Mouse (Mus musculus) bone marrow, adult 2 months (tissue): Measurements from ENCODE around the gene Gpr35. TPM values are rescaled to one million over a fixed set of nuclear protein-coding genes. Genes with fewer than 3 reads are reported as not detected.
"Not testable (repeated sequence)": the region's sequence is repeated elsewhere in the genome, so short reads cannot be mapped to it uniquely, and the experiment has no call there.

Source experiments
- H3K27ac ChIP-seq: fragments of 200-500 bp; 2 replicates; pipeline ENCODE4 v1.5.1; 2012; ENCODE audit warnings: low read depth, mild to moderate bottlenecking, control low read depth, inconsistent platforms, low read length; ENCODE audit not compliant: control insufficient read depth, poor library complexity, insufficient read depth
- H3K4me1 ChIP-seq: fragments of 200-500 bp; 2 replicates; pipeline ENCODE4 v1.6.1; 2011; ENCODE audit warnings: low read length; ENCODE audit not compliant: control insufficient read depth, insufficient read depth
- H3K4me3 ChIP-seq: fragments of 200-500 bp; replicated peaks from 2 replicates; pipeline ENCODE3; 2011; ENCODE audit warnings: mild to moderate bottlenecking, low read depth, low read length, control low read depth; ENCODE audit not compliant: control insufficient read depth
- CTCF ChIP-seq: fragments of 200-500 bp; IDR thresholded peaks from 2 replicates; pipeline ENCODE4 v1.5.1; 2011; ENCODE audit warnings: low read length, control low read depth; ENCODE audit not compliant: control insufficient read depth, insufficient read depth
- POLR2A ChIP-seq: fragments of 200-500 bp; IDR thresholded peaks from 2 replicates; pipeline ENCODE4 v1.6.1; 2011; ENCODE audit warnings: low read depth, mild to moderate bottlenecking, control low read depth, low read length, borderline replicate concordance; ENCODE audit not compliant: control insufficient read depth
- WGBS: fragments of 180-500 bp; shearing (Covaris S2); methylation state at CpG from one replicate; pipeline ENCODE4 v1.1.7; 2018; 5-methylcytosine and 5-hydroxymethylcytosine counted together
- polyA plus RNA-seq: library from polyadenylated mRNA; stranded (reverse); fragments of >200 nt; gene quantifications from 2 replicates; pipeline ENCODE4 v1.2.4, GENCODE M21; 2011; ENCODE audit warnings: low replicate concordance; ENCODE audit not compliant: missing spikeins, insufficient read depth, insufficient read length

Gpr35 gene
- polyA plus RNA-seq, 1 experiment, result 5.0 TPM

DNA sequence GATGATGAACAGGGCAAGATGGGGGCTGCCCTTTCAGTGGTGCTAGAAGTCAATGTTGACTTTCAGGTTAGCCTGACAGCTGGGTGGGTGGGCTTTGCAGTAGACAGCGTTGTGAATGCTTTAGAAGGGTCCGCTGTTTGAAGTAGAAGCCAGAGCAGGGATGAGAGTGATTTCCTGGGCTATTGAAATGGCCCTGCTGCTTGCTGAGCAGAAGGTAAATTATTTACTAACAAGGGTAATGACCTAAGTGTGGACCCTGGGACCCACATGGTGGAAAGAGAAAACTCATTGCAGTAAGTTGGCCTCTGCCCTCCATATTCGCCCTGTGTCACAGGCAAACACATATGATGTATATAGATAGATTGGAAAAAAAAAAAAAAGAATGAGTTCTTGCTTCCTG lies 14.2 kb upstream of the Gpr35 start:
- Histone ChIP-seq H3K4me3 (no peak overlapping the region), H3K27ac (no peak overlapping the region), H3K4me1 (peaks cover 3% of the 10 kb centered on the region; the same call in 1 of the 2 replicates)
- TF ChIP-seq CTCF, result no peak
- no peak for TF ChIP-seq POLR2A
- WGBS, result 86% methylated on average over 3 of the region's 3 CpGs

DNA sequence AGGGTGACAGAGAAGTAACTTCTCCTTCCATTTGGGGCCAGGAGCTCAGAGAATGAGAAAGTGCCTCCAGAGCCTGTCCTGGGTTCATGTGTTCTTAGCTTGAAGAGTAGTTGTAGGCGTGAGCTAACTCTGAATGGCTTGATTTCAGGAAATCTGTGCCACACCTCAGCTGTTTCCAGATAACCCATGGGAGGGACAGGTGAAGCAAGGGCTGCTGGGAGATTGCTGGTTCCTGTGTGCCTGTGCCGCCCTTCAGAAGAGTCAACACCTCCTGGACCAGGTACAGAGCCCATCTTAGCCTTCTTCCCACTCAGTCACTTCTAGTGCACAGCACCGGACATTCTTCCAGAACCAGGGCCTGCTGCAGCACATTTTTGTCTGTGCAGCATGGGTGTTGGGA lies 12.9 kb upstream of the Gpr35 start:
- TF ChIP-seq CTCF (no peak), POLR2A (no peak)
- 78% methylated on average over 3 of the region's 3 CpGs for WGBS
- peaks cover 3% of the 10 kb centered on the region; the same call in 1 of the 2 replicates for H3K4me1 ChIP-seq
- no peak overlapping the region for H3K4me3 ChIP-seq
- H3K27ac ChIP-seq, result no peak overlapping the region

DNA sequence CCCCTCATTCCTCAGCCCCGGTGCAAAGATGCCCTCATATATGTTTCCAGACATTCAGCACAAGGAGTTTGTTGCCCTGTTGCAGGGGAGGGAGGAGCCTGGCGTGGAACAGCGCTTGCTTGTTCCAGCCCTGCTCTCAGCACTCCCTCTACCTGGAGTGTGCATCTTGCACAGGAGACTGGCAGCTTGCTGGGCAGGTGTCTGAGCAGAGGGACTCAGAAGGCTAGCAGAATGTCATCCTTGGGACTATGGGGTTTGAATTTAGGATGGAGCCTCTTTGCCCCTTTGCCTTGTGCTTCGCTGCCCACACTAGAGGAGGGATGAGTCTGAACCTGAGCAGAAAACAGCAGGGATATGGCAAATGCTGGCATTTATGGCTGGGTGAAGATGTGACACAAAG lies 10.9 kb upstream of the Gpr35 start:
- peaks cover 2% of the 10 kb centered on the region; the same call in 1 of the 2 replicates for H3K4me1 ChIP-seq
- H3K4me3 ChIP-seq, result no peak overlapping the region
- TF ChIP-seq CTCF (no peak), POLR2A (no peak)
- no peak overlapping the region for H3K27ac ChIP-seq
- WGBS, result 94% methylated on average over 4 of the region's 4 CpGs

DNA sequence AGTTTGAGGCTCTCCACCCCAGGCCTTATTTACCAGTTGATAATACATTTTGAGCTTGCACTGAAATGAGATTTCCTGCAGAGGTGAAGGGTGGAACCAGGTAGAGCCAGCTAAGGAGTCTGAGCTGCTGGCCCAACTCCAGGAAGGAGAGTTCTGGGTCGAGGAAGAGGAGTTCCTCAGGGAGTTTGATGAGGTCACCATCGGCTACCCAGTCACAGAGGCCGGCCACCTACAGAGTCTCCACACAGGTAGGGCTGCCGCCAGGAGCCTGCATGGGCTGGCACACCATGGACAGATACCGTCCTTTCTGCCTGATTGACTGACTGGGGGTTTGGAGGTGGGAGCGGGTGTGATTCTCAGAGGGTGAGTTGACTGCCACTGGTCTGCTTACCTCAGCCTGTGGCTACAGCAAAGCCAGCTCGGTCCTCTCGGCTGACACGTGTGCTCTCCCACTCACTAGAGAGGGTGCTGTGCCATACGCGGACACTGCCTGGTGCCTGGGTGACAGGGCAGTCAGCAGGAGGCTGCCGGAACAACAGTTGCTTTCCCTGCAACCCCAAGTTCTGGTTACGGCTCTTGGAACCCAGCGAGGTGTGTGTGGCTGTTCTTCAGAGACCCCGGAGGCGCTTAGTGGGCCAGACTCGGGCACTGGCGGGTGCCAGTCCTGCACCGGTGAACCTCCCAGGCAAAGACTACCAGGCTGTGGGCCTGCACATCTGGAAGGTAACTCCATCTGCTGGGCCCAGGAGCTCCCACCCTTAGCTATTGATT lies 7.3 kb upstream of the Gpr35 start:
- Histone ChIP-seq H3K4me3 (no peak overlapping the region), H3K27ac (no peak overlapping the region), H3K4me1 (no peaks in the 10 kb centered on the region)
- 86% methylated on average over 19 of the region's 19 CpGs for WGBS
- TF ChIP-seq CTCF (no peak), POLR2A (no peak)

DNA sequence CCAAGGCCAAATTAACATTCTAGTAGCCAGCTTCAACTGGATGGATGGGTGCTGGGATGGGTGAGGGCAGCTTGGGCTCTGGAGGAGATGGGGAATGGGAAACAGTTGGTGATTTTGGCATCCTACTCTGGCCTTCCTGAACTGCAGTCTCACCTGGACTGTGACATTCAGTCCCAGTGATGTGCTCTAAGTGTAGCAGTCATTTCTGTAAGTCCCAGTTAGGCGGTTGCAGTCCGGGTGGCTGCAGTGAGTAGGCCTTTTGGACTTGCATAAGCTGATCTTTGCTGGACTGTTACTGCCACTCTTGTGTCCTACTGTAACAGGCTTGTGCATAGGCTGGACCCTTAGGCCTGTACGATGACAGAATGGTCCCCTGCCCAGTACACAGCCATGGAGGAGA lies 2.7 kb upstream of the Gpr35 start:
- no peaks in the 10 kb centered on the region for H3K4me1 ChIP-seq
- TF ChIP-seq CTCF (no peak), POLR2A (no peak)
- no peak overlapping the region for H3K27ac ChIP-seq
- WGBS, result 86% methylated on average over 3 of the region's 3 CpGs
- H3K4me3 ChIP-seq, result no peak overlapping the region

DNA sequence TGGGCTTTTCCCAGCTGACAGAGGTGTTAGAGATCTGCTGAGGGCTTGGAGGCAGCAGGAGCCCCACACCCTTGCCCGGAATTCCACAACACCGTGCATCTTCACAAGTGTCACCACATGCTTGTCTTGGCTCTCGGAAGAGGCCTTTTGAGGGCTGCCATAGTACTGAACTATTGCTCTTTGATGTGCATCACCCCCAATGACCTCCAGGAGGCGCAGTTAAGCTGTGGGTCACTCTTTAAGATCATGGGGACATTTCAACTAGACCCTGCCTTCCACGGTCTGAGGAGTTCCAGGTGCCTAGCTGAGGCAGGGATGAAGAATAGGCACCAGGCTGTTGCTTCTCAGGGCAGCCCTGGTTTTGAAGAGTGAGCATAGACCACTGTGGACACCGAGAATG lies 1.2 kb upstream of the Gpr35 start:
- no peak overlapping the region for H3K4me3 ChIP-seq
- TF ChIP-seq CTCF, result peak; percentile 38; the same call in 1 of the 2 replicates
- no peak for TF ChIP-seq POLR2A
- 63% methylated on average over 6 of the region's 6 CpGs for WGBS
- H3K4me1 ChIP-seq, result no peaks in the 10 kb centered on the region
- H3K27ac ChIP-seq, result no peak overlapping the region

DNA sequence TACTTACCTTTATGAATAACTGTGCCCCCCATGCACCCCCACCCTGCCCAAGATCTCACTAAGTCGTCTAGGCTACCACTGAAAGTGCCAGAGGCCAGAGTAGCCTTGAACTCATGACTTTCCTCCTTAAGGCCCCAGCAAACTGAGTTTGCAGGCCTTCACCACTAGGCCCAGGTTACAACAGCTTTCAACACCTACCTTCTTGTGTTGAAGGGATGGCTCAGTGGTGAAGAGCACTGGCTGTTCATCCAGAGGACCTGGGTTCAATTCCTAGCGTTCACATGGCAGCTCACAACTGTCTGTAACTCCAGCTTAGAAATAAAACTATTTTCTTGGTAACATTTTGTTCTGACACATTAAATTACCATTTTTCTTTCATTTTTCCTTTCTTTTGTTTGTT lies 3.0 kb downstream of the Gpr35 start:
- 74% methylated on average over 2 of the region's 2 CpGs for WGBS
- TF ChIP-seq POLR2A (no peak), CTCF (no peak)
- Histone ChIP-seq H3K27ac (no peak overlapping the region), H3K4me3 (no peak overlapping the region), H3K4me1 (no peaks in the 10 kb centered on the region; the same call in 1 of the 2 replicates)

DNA sequence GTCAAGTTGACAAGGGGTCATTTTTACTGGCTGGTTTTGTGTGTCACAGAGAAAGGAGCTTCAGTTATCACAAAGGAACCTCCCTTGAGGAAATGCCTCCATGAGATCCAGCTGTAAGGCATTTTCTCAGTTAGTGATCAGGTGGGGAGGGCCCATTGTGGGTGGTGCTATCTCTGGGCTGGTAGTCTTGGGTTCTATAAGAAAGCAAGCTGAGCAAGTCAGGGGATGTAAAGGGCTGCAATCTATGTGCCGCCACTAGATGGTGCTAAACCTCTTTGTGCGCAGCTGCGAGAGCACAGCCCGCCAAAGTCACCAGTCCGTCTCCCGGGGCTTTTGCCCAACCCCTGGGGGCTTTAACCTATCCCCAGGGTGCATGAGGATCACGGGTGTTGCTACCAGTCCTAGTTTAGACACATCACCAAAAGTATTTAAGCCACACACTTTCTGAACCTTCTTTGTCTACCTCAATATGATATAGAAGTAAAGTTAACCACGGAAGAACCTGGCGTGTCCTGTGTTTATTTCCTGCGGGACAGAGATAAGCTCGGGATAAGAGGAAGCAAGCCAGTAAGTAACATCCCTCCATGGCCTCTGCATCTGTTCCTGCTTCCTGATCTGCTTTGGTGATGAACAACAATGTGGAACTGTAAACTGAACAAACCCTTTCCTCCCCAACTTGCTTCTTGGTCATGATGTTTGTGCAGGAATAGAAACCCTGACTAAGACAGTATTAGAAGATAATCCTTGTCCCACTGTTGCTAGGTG lies 6.1 kb downstream of the Gpr35 start:
- TF ChIP-seq CTCF, result peak; percentile 28; the same call in 1 of the 2 replicates
- not testable (repeated sequence) for H3K27ac ChIP-seq, H3K4me1 ChIP-seq, H3K4me3 ChIP-seq
- WGBS, result 2% methylated on average over 11 of the region's 11 CpGs
